Mouse (Mus musculus) lung, adult 2 months (tissue): ENCODE results near the gene Fam13a.

Source experiments
- CTCF ChIP-seq: fragments of 200-500 bp; IDR thresholded peaks from 2 replicates; pipeline ENCODE4 v1.5.1; 2011; ENCODE audit warnings: mild to moderate bottlenecking, low read length, control low read depth; ENCODE audit not compliant: insufficient read depth
- POLR2A ChIP-seq: fragments of 200-500 bp; IDR thresholded peaks from 2 replicates; pipeline ENCODE4 v1.6.1; 2011; ENCODE audit warnings: low read depth, mild to moderate bottlenecking, control low read depth, low read length, borderline replicate concordance; ENCODE audit errors: extremely low read depth

GRCm38 (mm10) chr6:59030667-59031066 is 6.3 kb upstream of the Fam13a start:
- TF ChIP-seq CTCF = no peak
- TF ChIP-seq POLR2A = no peak
